Mouse (Mus musculus) E14TG2a.4 (cell line): ENCODE measurements around the gene Olfr98.

Experiments
- H3K27me3 ChIP-seq: 2 replicates; pipeline ENCODE4 v1.6.1; 2014; ENCODE audit warnings: low read length, control low read depth; ENCODE audit not compliant: insufficient read depth
- H3K36me3 ChIP-seq: 2 replicates; pipeline ENCODE4 v1.6.1; 2014; ENCODE audit warnings: low read length, control low read depth; ENCODE audit not compliant: insufficient read depth
- H3K4me1 ChIP-seq: replicated peaks from 2 replicates; pipeline ENCODE4 v1.6.1; 2014; ENCODE audit warnings: low read depth, low read length, control low read depth
- H3K4me3 ChIP-seq: replicated peaks from 2 replicates; pipeline ENCODE4 v1.5.1; 2014; ENCODE audit warnings: mild to moderate bottlenecking, low read length
- H3K9me3 ChIP-seq: 2 replicates; pipeline ENCODE4 v1.6.1; 2014; ENCODE audit warnings: low read length, control low read depth
- CTCF ChIP-seq: conservative IDR thresholded peaks from 2 replicates; pipeline ENCODE4 v1.5.1; 2014; ENCODE audit warnings: low read length
- NANOG ChIP-seq: IDR thresholded peaks from 2 replicates; pipeline ENCODE4 v1.6.1; 2014; ENCODE audit warnings: borderline replicate concordance, low read length, mixed read lengths
- POU5F1 ChIP-seq: IDR thresholded peaks from 2 replicates; pipeline ENCODE4 v1.6.1; 2014; ENCODE audit warnings: low read length, borderline replicate concordance

The Olfr98 gene

GRCm38 (mm10) chr17:37213018-37213417, 50.5 kb downstream of the Olfr98 start, which contains the start of gene Olfr95:
Olfr95 (minus strand) TSS chr17:37213118.
- H3K9me3 ChIP-seq, result peaks cover 16% of the 10 kb centered on the region
- H3K4me1 ChIP-seq, result peaks cover 12% of the 10 kb centered on the region
- no peaks in the 10 kb centered on the region for H3K36me3 ChIP-seq
- H3K27me3 ChIP-seq, result peaks cover 30% of the 10 kb centered on the region
- no peak within 1 kb of the TSS for H3K4me3 ChIP-seq
- TF ChIP-seq POU5F1 (no peak), NANOG (no peak), CTCF (no peak)
